Mouse (Mus musculus): ENCODE results near the gene Rita1.

DNA sequence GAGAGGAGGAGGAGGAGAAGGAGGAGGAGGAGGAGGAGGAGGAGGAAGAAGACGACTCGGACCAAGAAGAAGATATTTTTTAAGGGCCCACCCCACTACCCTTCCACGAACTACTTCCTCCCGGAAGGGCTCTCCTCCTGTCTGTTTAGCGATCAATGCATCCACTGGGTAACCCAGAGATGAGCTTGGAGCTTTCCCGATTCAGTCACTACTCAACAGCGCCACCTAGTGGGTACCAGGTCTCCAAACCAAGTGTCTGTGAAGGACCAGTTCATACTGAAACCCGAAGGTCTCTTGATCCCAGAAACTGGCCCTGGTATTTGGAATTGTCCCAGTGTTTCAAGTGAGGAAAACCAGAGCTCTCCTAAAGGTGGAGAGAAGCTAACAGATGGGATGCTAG is 6.7 kb downstream of the Rita1 start:
- TF ChIP-seq POLR2A (IDR thresholded peaks at IDR 0.05; ENCODE audit: control insufficient read depth, low read depth, low read length) (no peak), CTCF (IDR thresholded peaks at IDR 0.05; ENCODE audit: control insufficient read depth, insufficient read depth, insufficient replicate concordance, low read depth, low read length) (peak; percentile 58; the same call in 1 of the 2 replicates)

Measured in testis, adult 2 months (tissue).